In genomic region chr2:73081861-73082260, GRCm38 (mm10) we compare ENCODE assay signal across 10 mouse cellular contexts.
"Had no signal": no experiment of that assay in that cellular context is flagged by ENCODE, and none has a peak within 500 bp of the region (broad histone marks: within the 10 kb centered on the region; RNA-seq: fewer than 3 reads in every experiment).

No protein-coding gene starts in this region.

- H3K4me3 ChIP-seq: limb, embryonic 10.5 days; liver, embryonic 15.5 days; midbrain, embryonic 12.5 days had no signal

- H3K9me3 ChIP-seq: limb, embryonic 10.5 days; liver, embryonic 15.5 days; midbrain, embryonic 12.5 days had no signal

- ATAC-seq: intestine, embryonic 16.5 days had no signal

- H3K27ac ChIP-seq: limb, embryonic 10.5 days; liver, embryonic 15.5 days; macrophage; midbrain, embryonic 12.5 days had no signal

- H3K9ac ChIP-seq: liver, embryonic 15.5 days; midbrain, embryonic 12.5 days had no signal

- DNase-seq: kidney, adult 8-10 months; kidney, postnatal 10 days; thymus, adult 18-20 months; thymus, postnatal 25 days had no signal

- H3K4me2 ChIP-seq: liver, embryonic 11.5 days; liver, embryonic 15.5 days; midbrain, embryonic 12.5 days had no signal

- H3K36me3 ChIP-seq: limb, embryonic 10.5 days; liver, embryonic 15.5 days; midbrain, embryonic 12.5 days had no signal
